Mouse (Mus musculus) hindbrain, embryonic 12.5 days (tissue): ENCODE measurements around the gene Timm8a1. TPM values are rescaled to one million over a fixed set of nuclear protein-coding genes. Genes with fewer than 3 reads are reported as not detected.
"Not testable (repeated sequence)": the region's sequence is repeated elsewhere in the genome, so short reads cannot be mapped to it uniquely, and the experiment has no call there.

Source experiments
- ATAC-seq: fragments of 200-750 bp; cut with Nextera tagmentation; 2 replicates; pipeline ENCODE4 v1.8.0; 2017; ENCODE audit warnings: moderate TSS enrichment; ENCODE audit not compliant: low FRiP score
- H3K27ac ChIP-seq: fragments of 300-500 bp; sonication (generic); 2 replicates; pipeline ENCODE4 v1.5.1; 2016; ENCODE audit warnings: mild to moderate bottlenecking
- H3K27me3 ChIP-seq: fragments of 300-500 bp; sonication (generic); 2 replicates; pipeline ENCODE4 v1.6.1; 2016; ENCODE audit warnings: mild to moderate bottlenecking
- H3K36me3 ChIP-seq: fragments of 300-500 bp; sonication (generic); 2 replicates; pipeline ENCODE4 v1.6.1; 2016; ENCODE audit warnings: mild to moderate bottlenecking
- H3K4me1 ChIP-seq: fragments of 300-500 bp; sonication (generic); 2 replicates; pipeline ENCODE4 v1.6.1; 2016
- H3K4me2 ChIP-seq: fragments of 300-500 bp; sonication (generic); replicated peaks from 2 replicates; pipeline ENCODE4 v1.6.1; 2016; ENCODE audit warnings: mild to moderate bottlenecking
- H3K4me3 ChIP-seq: fragments of 300-500 bp; sonication (generic); 2 replicates; pipeline ENCODE4 v1.5.1; 2016; ENCODE audit warnings: mild to moderate bottlenecking
- H3K9ac ChIP-seq: fragments of 300-500 bp; sonication (generic); 2 replicates; pipeline ENCODE4 v1.6.1; 2016; ENCODE audit warnings: mild to moderate bottlenecking, moderate library complexity
- H3K9me3 ChIP-seq: fragments of 300-500 bp; sonication (generic); replicated peaks from 2 replicates; pipeline ENCODE4 v1.6.1; 2016; ENCODE audit warnings: mild to moderate bottlenecking
- WGBS: fragments of 180-500 bp; shearing (Covaris S2); methylation state at CpG from one replicate; pipeline ENCODE4 v1.1.7; 2016; 5-methylcytosine and 5-hydroxymethylcytosine counted together
- polyA plus RNA-seq: library from polyadenylated mRNA; unstranded; fragments of >200 nt; fragmentation: Nextera tagmentation; extraction: Ambion mirVana; gene quantifications from 2 replicates; pipeline ENCODE4 v1.2.1, GENCODE M21; 2016

Timm8a1 gene
- polyA plus RNA-seq, 1 experiment from 2014 or later, result 49.2 TPM

DNA sequence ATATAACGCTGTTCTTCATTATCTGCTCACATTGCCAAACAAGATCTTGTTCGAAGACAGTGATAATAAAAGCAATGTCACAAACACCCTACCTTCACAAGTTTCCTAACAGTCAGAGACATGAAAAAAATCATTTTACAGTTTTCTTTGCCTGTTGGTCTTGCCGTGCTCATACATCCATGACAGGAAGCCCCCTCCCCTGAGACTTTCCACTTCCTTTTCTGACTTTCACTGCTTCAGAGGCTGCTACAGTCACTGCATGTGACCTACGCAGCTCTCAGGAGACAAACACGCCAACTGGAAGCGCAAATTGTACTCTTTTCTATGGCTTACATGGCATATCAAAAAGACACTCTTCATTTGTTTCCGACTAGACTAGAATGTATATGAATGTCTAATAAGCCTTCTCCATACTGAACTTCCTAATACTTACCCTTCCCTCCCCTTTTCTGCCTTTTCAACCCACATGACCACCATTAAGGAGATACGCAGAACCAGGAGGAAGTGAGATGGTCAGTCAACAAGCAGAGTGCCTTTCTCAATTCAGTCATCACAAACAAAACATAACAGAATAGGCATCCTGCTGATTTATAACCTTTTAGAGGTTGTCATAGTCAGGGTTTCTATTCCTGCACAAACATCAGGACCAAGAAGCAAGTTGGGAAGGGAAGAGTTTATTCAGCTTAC is 25.0 kb upstream of the Timm8a1 start:
- Histone ChIP-seq H3K4me1 (no peaks in the 10 kb centered on the region), H3K9me3 (no peaks in the 10 kb centered on the region), H3K27me3 (no peaks in the 10 kb centered on the region), H3K4me3 (no peak overlapping the region), H3K4me2 (no peak overlapping the region), H3K27ac (no peak overlapping the region), H3K36me3 (no peaks in the 10 kb centered on the region), H3K9ac (no peak overlapping the region)
- ATAC-seq, result no peak
- 83% methylated on average over 8 of the region's 8 CpGs for WGBS

DNA sequence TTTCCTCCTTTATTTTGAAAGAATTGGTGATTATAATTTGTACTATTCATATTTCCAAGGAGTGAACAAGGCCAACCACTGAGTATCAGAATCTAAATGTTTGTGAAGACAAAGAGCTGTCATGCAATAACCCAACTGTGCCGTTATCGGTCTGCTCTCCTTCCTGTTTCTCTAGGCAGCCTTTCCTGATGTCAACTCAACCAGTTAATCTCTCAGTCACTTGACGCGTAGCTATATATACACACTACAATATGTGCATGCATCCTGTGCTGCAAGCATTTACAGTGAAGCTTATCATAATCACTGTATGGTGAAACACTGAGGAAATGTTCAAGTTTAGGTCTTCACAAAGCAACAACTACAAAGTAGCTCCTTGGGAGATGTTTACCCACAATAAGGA is 22.7 kb upstream of the Timm8a1 start:
- H3K4me1 ChIP-seq, result no peaks in the 10 kb centered on the region
- H3K9me3 ChIP-seq, result no peaks in the 10 kb centered on the region
- H3K27me3 ChIP-seq, result no peaks in the 10 kb centered on the region
- H3K36me3 ChIP-seq, result no peaks in the 10 kb centered on the region
- H3K4me2 ChIP-seq, result no peak overlapping the region
- 89% methylated on average over 4 of the region's 4 CpGs for WGBS
- H3K4me3 ChIP-seq, result no peak overlapping the region
- H3K27ac ChIP-seq, result no peak overlapping the region
- no peak overlapping the region for H3K9ac ChIP-seq
- no peak for ATAC-seq

GRCm38 (mm10) chrX:134554425-134554824 is 12.8 kb upstream of the Timm8a1 start:
- Histone ChIP-seq H3K36me3 (no peaks in the 10 kb centered on the region), H3K9me3 (no peaks in the 10 kb centered on the region), H3K4me3 (no peak overlapping the region), H3K4me1 (no peaks in the 10 kb centered on the region), H3K27me3 (no peaks in the 10 kb centered on the region), H3K4me2 (no peak overlapping the region), H3K9ac (no peak overlapping the region), H3K27ac (no peak overlapping the region)
- no peak for ATAC-seq
- 78% methylated on average over 6 of the region's 6 CpGs for WGBS

GRCm38 (mm10) chrX:134553326-134553725 is 11.7 kb upstream of the Timm8a1 start:
- Histone ChIP-seq H3K27me3 (no peaks in the 10 kb centered on the region), H3K4me1 (no peaks in the 10 kb centered on the region), H3K4me2 (no peak overlapping the region), H3K27ac (no peak overlapping the region), H3K36me3 (no peaks in the 10 kb centered on the region), H3K4me3 (no peak overlapping the region), H3K9ac (no peak overlapping the region), H3K9me3 (no peaks in the 10 kb centered on the region)
- no peak for ATAC-seq
- WGBS, result 84% methylated on average over 4 of the region's 4 CpGs

- Histone ChIP-seq H3K36me3 (no peaks in the 10 kb centered on the region), H3K4me2 (no peak overlapping the region), H3K27me3 (no peaks in the 10 kb centered on the region), H3K9me3 (no peaks in the 10 kb centered on the region), H3K9ac (no peak overlapping the region), H3K4me1 (no peaks in the 10 kb centered on the region), H3K27ac (no peak overlapping the region), H3K4me3 (no peak overlapping the region)
- WGBS, result 25% methylated on average over 5 of the region's 5 CpGs
- ATAC-seq, result peak; percentile 48; the same call in 1 of the 2 replicates
Observed at GRCm38 (mm10) chrX:134550903-134551302, 9.2 kb upstream of the Timm8a1 start.

DNA sequence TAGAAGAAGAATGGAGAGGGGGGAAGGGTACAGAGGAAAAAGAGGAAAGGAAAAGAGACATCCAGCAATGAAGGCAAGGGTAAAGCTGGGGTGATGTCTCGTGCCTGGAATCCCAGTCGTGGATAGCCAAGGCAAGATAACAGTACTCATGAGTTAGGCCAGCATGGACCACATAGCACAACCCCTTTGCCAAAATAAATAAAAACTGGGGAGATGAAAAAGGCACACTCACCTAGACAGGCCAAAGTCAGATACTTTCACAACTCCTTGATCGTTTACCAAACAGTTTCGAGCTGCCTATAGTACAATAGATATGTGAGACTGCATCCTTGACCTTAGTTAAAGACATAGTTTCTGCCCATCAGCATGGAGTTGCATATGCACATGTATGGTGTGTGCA is 5.7 kb upstream of the Timm8a1 start:
- no peak overlapping the region for H3K4me2 ChIP-seq
- H3K4me3 ChIP-seq, result no peak overlapping the region
- 93% methylated on average over 4 of the region's 4 CpGs for WGBS
- H3K36me3 ChIP-seq, result no peaks in the 10 kb centered on the region
- no peaks in the 10 kb centered on the region for H3K4me1 ChIP-seq
- H3K9me3 ChIP-seq, result no peaks in the 10 kb centered on the region
- H3K9ac ChIP-seq, result no peak overlapping the region
- ATAC-seq, result no peak
- H3K27me3 ChIP-seq, result no peaks in the 10 kb centered on the region
- H3K27ac ChIP-seq, result no peak overlapping the region

DNA sequence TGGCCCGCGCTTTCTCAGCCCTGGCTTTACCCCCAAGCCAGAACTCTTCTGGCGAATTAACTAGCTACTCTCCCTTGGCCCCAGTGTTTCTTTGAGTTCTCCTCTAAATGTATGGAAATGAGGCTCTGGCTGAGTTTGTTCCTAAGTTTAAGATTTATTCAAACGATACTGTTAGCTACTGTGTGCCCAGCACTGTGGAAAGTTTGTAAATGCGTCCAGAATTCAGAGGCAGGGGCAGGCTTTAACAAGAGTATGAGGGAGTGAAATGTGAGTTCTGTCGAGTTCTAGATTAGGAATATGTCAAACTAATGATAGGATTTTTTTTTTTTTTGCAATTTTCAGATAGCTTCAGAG is 267 bp upstream of the Timm8a1 start:
- Histone ChIP-seq H3K4me2 (peak overlapping the region; percentile 58), H3K36me3 (no peaks in the 10 kb centered on the region), H3K9me3 (no peaks in the 10 kb centered on the region), H3K4me3 (peak overlapping the region; percentile 46), H3K9ac (peak overlapping the region; percentile 43), H3K4me1 (no peaks in the 10 kb centered on the region), H3K27me3 (no peaks in the 10 kb centered on the region), H3K27ac (no peak overlapping the region; the same call in 1 of the 2 replicates)
- WGBS, result 13% methylated on average over 6 of the region's 6 CpGs
- ATAC-seq, result peak; percentile 48; the same call in 1 of the 2 replicates

- ATAC-seq, result no peak; the same call in 1 of the 2 replicates
- 23% methylated on average over 12 of the region's 12 CpGs for WGBS
- no peaks in the 10 kb centered on the region for H3K4me1 ChIP-seq
- peak overlapping the region; percentile 53 for H3K9ac ChIP-seq
- H3K9me3 ChIP-seq, result no peaks in the 10 kb centered on the region
- no peaks in the 10 kb centered on the region for H3K36me3 ChIP-seq
- H3K4me2 ChIP-seq, result peak overlapping the region; percentile 58
- peak overlapping the region; percentile 46 for H3K4me3 ChIP-seq
- H3K27ac ChIP-seq, result no peak overlapping the region
- no peaks in the 10 kb centered on the region for H3K27me3 ChIP-seq
Observed at GRCm38 (mm10) chrX:134540414-134541135, 1.1 kb downstream of the Timm8a1 start.

GRCm38 (mm10) chrX:134539795-134540194 is 1.9 kb downstream of the Timm8a1 start:
- 93% methylated on average over 10 of the region's 10 CpGs for WGBS
- H3K27ac ChIP-seq, result not testable (repeated sequence)

DNA sequence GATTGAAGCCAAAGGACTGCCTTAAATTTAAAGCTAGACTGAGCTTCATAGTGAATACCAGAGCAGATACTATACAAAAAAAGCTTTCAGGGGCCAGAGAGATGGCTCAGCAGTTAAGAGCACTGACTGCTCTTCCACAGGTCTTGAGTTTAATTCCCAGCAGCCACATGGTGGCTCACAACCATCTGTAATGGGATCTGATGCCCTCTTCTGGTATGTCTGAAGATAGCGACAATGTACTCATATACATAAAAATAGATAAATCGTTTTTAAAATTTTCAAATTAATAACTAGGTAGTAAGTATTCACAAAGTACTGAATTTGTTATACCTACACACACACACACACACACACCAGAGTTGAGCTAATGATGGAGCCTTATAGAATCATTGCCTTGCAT is 8.3 kb downstream of the Timm8a1 start:
- H3K27ac ChIP-seq, result no peak overlapping the region
- H3K9ac ChIP-seq, result no peak overlapping the region
- ATAC-seq, result no peak
- H3K27me3 ChIP-seq, result no peaks in the 10 kb centered on the region
- no peak overlapping the region for H3K4me2 ChIP-seq
- 91% methylated on average over 2 of the region's 2 CpGs for WGBS
- no peaks in the 10 kb centered on the region for H3K36me3 ChIP-seq
- no peaks in the 10 kb centered on the region for H3K4me1 ChIP-seq
- H3K9me3 ChIP-seq, result no peaks in the 10 kb centered on the region
- no peak overlapping the region for H3K4me3 ChIP-seq

More at GRCm38 (mm10) chrX:134539795-134540194, 1.9 kb downstream of the Timm8a1 start:
- not testable (repeated sequence) for H3K36me3 ChIP-seq, H3K4me3 ChIP-seq, H3K9me3 ChIP-seq, ATAC-seq, H3K9ac ChIP-seq, H3K4me2 ChIP-seq, H3K27me3 ChIP-seq, H3K4me1 ChIP-seq

GRCm38 (mm10) chrX:134525260-134525659 is 16.4 kb downstream of the Timm8a1 start:
- 82% methylated on average over 4 of the region's 4 CpGs for WGBS
- Histone ChIP-seq H3K4me3 (no peak overlapping the region), H3K27me3 (no peaks in the 10 kb centered on the region), H3K36me3 (no peaks in the 10 kb centered on the region), H3K27ac (no peak overlapping the region), H3K9me3 (no peaks in the 10 kb centered on the region), H3K4me2 (no peak overlapping the region), H3K4me1 (no peaks in the 10 kb centered on the region), H3K9ac (no peak overlapping the region)
- no peak for ATAC-seq

DNA sequence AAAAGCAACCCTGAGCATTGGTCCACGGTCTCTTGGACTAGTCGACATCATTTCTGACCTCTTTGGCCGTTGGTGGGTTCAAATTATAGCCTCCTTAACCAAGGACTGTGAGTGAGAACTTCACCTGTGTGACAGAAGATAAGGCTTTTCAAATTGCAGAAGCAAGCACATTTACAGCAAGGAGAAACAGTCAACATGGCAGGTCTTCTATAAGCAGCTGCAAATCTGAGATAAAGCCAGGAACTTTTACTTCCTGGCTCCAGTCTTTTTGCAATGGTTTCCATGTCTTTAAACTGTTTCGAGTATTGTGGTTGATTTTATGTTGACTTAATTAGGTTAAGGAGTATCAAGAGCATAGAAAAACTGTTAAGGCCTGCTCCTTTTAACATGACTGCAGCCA is 17.9 kb downstream of the Timm8a1 start:
- Histone ChIP-seq H3K27me3 (no peaks in the 10 kb centered on the region), H3K4me1 (no peaks in the 10 kb centered on the region), H3K4me2 (no peak overlapping the region), H3K4me3 (no peak overlapping the region), H3K36me3 (no peaks in the 10 kb centered on the region), H3K27ac (no peak overlapping the region), H3K9me3 (no peaks in the 10 kb centered on the region), H3K9ac (no peak overlapping the region)
- no peak for ATAC-seq
- 80% methylated on average over 4 of the region's 4 CpGs for WGBS

DNA sequence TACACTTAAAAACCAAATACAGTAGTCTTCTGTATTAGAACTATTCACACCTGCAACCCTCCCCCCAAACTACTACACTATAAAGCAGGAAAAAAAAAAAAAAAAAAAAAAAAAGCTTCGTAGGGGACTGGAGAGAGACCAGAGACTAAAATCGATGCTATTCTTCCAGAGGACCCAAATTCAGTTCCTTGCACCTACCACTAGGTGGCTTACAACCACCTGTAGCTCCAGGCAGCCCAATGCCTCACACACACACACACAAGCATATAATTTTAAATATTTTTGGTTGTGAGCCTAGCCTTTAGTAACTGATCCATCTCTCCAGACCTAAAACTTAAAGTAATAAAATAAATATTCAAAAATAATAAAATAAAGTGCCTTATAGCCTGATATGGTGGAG is 32.2 kb downstream of the Timm8a1 start:
- Histone ChIP-seq H3K4me1 (no peaks in the 10 kb centered on the region), H3K27ac (no peak overlapping the region), H3K36me3 (no peaks in the 10 kb centered on the region), H3K9me3 (no peaks in the 10 kb centered on the region), H3K27me3 (no peaks in the 10 kb centered on the region), H3K4me3 (no peak overlapping the region), H3K4me2 (no peak overlapping the region), H3K9ac (no peak overlapping the region)
- WGBS, result 42% methylated on average over 2 of the region's 2 CpGs
- no peak for ATAC-seq
